In the genomic region with DNA sequence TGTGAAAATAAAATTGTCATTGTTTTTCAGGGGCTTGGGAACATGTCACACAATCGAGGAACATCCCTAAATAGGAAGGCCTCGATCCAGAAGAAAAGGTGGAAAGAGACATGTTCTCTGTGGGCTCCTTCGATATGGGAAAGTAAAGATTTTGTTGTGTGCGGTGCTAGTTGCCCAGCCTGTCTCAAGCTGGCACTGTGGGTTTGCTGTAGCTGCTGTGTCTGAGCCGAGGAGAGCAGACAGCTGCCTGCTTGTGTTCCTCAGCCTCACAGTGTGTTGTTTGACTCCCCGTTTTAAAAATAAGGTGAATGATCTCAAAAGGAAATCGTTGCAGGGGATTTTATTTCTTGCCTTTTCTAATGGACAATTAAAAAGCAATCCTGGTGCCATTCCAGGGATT, we compare ENCODE assay signal across 15 mouse cellular contexts.
DNase-seq lines count a peak whose midpoint lies in the region; ATAC-seq and TF ChIP-seq lines count a peak whose summit lies in the region.
"Had no signal": no experiment of that assay in that cellular context is flagged by ENCODE, and none has a peak within 500 bp of the region (broad histone marks: within the 10 kb centered on the region; RNA-seq: fewer than 3 reads in every experiment).

No protein-coding gene starts in this region.

- no peaks in the 10 kb centered on the region for H3K79me2 ChIP-seq in myocyte (ENCODE audit: control insufficient read depth, insufficient read depth)

- H3K9me3 ChIP-seq in hindbrain, embryonic 14.5 days (ENCODE audit: control insufficient read depth, low read length): no peaks in the 10 kb centered on the region
- H3K9me3 ChIP-seq in hindbrain, embryonic 10.5 days: no peaks in the 10 kb centered on the region
- H3K9me3 ChIP-seq in forebrain, embryonic 15.5 days: no peaks in the 10 kb centered on the region
- H3K9me3 ChIP-seq: stomach, embryonic 15.5 days had no signal

- no peak overlapping the region for H3K4me3 ChIP-seq in hindbrain, embryonic 14.5 days (replicated peaks; ENCODE audit: low read length)
- no peak overlapping the region for H3K4me3 ChIP-seq in hindbrain, embryonic 10.5 days
- H3K4me3 ChIP-seq in forebrain, embryonic 15.5 days: no peak overlapping the region
- H3K4me3 ChIP-seq in myocyte: no peak overlapping the region
- H3K4me3 ChIP-seq: stomach, embryonic 15.5 days had no signal

- H3K4me1 ChIP-seq in hindbrain, embryonic 14.5 days (replicated peaks; ENCODE audit: control insufficient read depth, insufficient read depth, low read length): peaks cover 10% of the 10 kb centered on the region; the same call in 1 of the 2 replicates
- peaks cover 33% of the 10 kb centered on the region for H3K4me1 ChIP-seq in hindbrain, embryonic 10.5 days (replicated peaks)
- H3K4me1 ChIP-seq in forebrain, embryonic 15.5 days: peaks cover 32% of the 10 kb centered on the region

- WGBS in hindbrain, embryonic 14.5 days: 52% methylated on average over 7 of the region's 7 CpGs
- 78% methylated on average over 7 of the region's 7 CpGs for WGBS in hindbrain, embryonic 10.5 days
- 33% methylated on average over 7 of the region's 7 CpGs for WGBS in forebrain, embryonic 15.5 days

- H3K9ac ChIP-seq in hindbrain, embryonic 14.5 days: no peak overlapping the region
- H3K9ac ChIP-seq in forebrain, embryonic 15.5 days (replicated peaks): no peak overlapping the region
- H3K9ac ChIP-seq: stomach, embryonic 15.5 days had no signal

- H3ac ChIP-seq in myocyte (ENCODE audit: control insufficient read depth, insufficient read length): no peak overlapping the region

- no peak for ATAC-seq in hindbrain, embryonic 14.5 days (ENCODE audit: low FRiP score)
- ATAC-seq in forebrain, embryonic 15.5 days (replicated peaks): peak; percentile 84
- ATAC-seq: CD4-positive, CD25-positive, alpha-beta regulatory T cell, adult 4 months had no signal

- H3K36me3 ChIP-seq in hindbrain, embryonic 14.5 days (replicated peaks; ENCODE audit: control insufficient read depth, insufficient read depth): no peaks in the 10 kb centered on the region
- H3K36me3 ChIP-seq in hindbrain, embryonic 10.5 days: no peaks in the 10 kb centered on the region
- no peaks in the 10 kb centered on the region for H3K36me3 ChIP-seq in forebrain, embryonic 15.5 days
- no peaks in the 10 kb centered on the region for H3K36me3 ChIP-seq in myocyte (ENCODE audit: control insufficient read depth, insufficient read depth)
- H3K36me3 ChIP-seq: stomach, embryonic 15.5 days had no signal

- peak overlapping the region; percentile 18 for H3K4me2 ChIP-seq in hindbrain, embryonic 14.5 days (replicated peaks)
- H3K4me2 ChIP-seq in forebrain, embryonic 15.5 days (replicated peaks): no peak overlapping the region
- no peak overlapping the region for H3K4me2 ChIP-seq in myocyte (ENCODE audit: low read depth)
- H3K4me2 ChIP-seq: liver, embryonic 11.5 days; stomach, embryonic 15.5 days had no signal

- no peaks in the 10 kb centered on the region for H3K27me3 ChIP-seq in hindbrain, embryonic 14.5 days (ENCODE audit: control insufficient read depth, insufficient read depth, low read length)
- no peaks in the 10 kb centered on the region for H3K27me3 ChIP-seq in hindbrain, embryonic 10.5 days (ENCODE audit: insufficient read depth, poor library complexity, severe bottlenecking)
- no peaks in the 10 kb centered on the region for H3K27me3 ChIP-seq in forebrain, embryonic 15.5 days
- H3K27me3 ChIP-seq in myocyte (ENCODE audit: control insufficient read depth, insufficient read depth, insufficient read length): no peaks in the 10 kb centered on the region
- H3K27me3 ChIP-seq: stomach, embryonic 15.5 days had no signal

- H3K27ac ChIP-seq in hindbrain, embryonic 14.5 days: no peak overlapping the region
- no peak overlapping the region for H3K27ac ChIP-seq in hindbrain, embryonic 10.5 days
- no peak overlapping the region for H3K27ac ChIP-seq in forebrain, embryonic 15.5 days (replicated peaks)
- H3K27ac ChIP-seq: stomach, embryonic 15.5 days had no signal

- no peak for TF ChIP-seq POLR2A in myocyte (IDR thresholded peaks at IDR 0.05; ENCODE audit: insufficient read length, low read depth)

- no peak for DNase-seq in hindbrain, embryonic 14.5 days (ENCODE audit: low spot score)
- no peak for DNase-seq in hindbrain, embryonic 10.5 days (ENCODE audit: low spot score)
- DNase-seq in brain, adult 2 months (ENCODE audit: low read depth, low spot score): peak; percentile 73
- DNase-seq in kidney, adult 11 months: no peak
- DNase-seq in retina, postnatal 1 day: no peak
- DNase-seq: adrenal gland, adult 8-10 months; heart, adult 18-20 months; kidney, adult 8-10 months; lung, postnatal 10 days; thymus, postnatal 4 days had no signal

TF ChIP-seq in myocyte, 11 proteins besides CTCF, POLR2A, EP300 and RAD21:
- TF ChIP-seq MYOD1 (IDR thresholded peaks at IDR 0.05; ENCODE audit: control insufficient read depth in 1 of 3, insufficient read length in 2 of 3, low read depth in 2 of 3) (peak in 1 of 3 experiments; percentile 52), TCF3 (IDR thresholded peaks at IDR 0.05; ENCODE audit: insufficient read length, low read depth) (no peak), MYOG (IDR thresholded peaks at IDR 0.05; ENCODE audit: control insufficient read depth in 1 of 3, insufficient read depth in 1 of 3, insufficient read length in 2 of 3, low read depth in 2 of 3) (peak in 2 of 3 experiments; percentile 19 to 60)
TF ChIP-seq in myocyte: peak in this region for 2.
